Mouse (Mus musculus) lung, adult 2 months (tissue): ENCODE measurements around the gene Vmn2r107.

Source experiments
- CTCF ChIP-seq: fragments of 200-500 bp; IDR thresholded peaks from 2 replicates; pipeline ENCODE4 v1.5.1; 2011; ENCODE audit warnings: mild to moderate bottlenecking, low read length, control low read depth; ENCODE audit not compliant: insufficient read depth
- POLR2A ChIP-seq: fragments of 200-500 bp; IDR thresholded peaks from 2 replicates; pipeline ENCODE4 v1.6.1; 2011; ENCODE audit warnings: low read depth, mild to moderate bottlenecking, control low read depth, low read length, borderline replicate concordance; ENCODE audit errors: extremely low read depth

DNA sequence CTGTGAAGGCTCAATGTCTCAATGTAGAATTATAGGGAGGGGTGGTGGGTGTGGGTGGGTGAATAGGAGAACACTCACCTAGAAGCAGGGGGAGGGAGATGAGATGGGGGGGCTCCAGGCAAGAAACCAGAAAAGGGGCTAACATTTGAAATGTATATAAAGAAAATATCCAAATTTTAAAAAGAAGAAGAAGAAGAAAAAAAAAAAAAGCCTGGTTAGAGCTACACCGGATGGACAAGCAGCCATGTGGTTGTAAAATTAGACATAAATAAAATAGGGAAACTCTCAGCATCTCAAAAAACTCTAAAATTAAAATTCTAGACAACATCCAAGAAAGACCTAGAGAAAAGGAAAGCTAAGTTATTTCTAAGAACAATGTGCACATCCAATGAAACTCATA lies 39.3 kb upstream of the Vmn2r107 start:
- no peak for TF ChIP-seq POLR2A
- TF ChIP-seq CTCF: no peak
